Mouse (Mus musculus) telencephalon, adult 2 months (tissue): ENCODE data around the gene Ascc2.
"Not testable (repeated sequence)": the region's sequence is repeated elsewhere in the genome, so short reads cannot be mapped to it uniquely, and the experiment has no call there.

ENCODE experiments used
- DNase-seq: peaks from one replicate; pipeline ENCODE4 v3.0.0-alpha.2; 2011; ENCODE audit warnings: low read depth, low spot score

The Ascc2 gene

DNA sequence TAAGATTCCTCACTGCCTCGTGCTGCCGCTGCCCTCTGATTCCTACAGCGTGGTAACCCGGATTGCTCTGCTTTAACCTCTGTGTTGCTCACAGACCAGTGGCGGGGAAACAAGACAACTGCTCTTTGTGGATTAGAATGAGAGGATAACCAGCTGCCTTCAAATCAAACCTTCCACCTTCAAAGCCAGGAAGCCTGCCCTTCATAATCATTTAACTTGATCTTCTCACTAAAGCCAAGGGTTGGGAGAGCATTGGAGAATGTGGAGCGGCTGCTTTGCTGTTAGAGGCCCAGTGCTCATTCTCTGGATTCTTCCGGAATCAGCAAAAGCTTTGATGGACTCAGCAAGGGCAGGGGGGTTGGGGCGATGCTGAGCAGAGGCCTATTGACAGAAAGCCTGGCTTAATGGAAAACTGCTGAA is 7.7 kb upstream of the Ascc2 start:
- no peak for DNase-seq

DNA sequence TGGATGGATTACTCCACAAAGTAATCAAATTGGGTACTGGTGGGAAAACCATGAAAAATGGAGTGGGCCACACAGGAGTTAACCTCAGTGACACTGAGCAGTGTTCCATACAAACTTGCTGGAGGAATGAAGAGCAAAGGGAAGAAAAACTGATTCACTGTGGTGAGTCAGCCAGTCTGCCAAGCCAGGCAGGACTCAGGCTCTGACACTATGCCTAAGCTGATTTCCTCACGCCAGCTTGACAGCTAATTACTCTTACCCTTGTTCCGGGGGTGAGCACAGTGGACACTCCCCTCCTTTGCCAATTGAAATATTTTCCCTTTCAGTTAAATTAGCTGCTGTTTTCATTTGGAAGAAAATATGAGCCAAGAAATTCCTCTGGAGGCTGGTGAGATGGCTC is 4.1 kb upstream of the Ascc2 start:
- DNase-seq: no peak

DNA sequence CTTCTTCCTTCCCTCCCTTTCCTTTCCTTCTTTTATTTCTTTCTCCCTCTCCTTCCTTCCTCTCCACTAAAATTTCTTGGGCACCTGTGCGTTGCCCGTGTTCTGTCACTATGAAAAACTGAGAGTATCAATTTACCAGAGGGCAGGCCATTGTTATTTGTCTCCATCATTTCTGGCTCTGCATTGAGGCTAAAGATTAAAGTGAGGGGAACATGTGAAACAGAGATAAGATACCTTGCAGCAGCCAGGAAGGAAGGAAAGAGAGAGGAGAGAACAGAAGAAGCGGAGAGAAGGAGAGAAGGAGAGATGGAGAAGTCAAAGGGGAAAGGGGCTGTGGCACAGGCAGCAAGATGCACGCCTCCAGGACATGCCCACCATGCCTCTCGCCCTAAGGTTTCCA is 3.2 kb upstream of the Ascc2 start:
- DNase-seq: no peak

DNA sequence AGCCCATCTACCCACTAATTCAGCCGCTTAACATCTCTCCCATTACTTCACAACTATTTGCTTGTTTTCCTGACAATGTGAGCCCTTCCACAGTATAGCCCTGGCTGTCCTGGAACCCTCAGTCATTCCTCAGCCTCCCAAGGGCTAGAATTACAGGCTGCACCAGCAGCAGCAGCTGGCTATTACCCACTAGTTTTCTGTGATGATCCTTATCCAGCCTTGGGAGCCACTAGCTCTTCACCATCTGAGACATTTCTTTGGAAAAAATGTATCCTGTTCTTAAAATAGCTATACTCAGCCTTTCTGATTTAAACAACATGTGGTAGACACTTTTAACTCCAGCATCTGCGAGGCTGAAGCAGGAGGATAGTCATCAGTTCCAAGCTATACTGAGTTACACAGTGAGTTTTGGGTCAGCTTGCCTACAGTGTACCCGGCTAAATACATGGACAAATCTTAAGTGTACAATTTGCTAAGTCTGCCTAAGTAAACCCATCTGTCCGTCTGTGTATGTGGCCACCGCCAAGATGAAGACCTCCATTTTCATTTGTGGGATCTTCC is 685 bp upstream of the Ascc2 start:
- no peak for DNase-seq

DNA sequence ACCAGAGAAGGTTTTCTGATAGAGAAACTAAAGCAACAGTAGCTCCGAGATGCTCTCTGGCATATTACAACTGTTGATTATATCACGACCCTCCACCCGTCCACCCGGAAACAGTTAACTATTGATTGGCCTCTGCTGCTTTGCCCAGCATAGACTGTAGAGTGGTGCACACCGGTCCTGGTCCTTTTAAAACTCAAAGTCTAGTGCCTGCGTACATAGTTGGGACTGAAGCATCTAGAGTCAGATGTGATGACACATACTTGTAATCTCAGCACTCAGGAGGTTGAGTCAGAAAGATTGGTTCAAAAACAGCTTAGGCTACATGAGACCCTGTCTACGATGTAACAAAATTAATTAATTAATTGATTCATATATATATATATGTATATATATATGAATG is 714 bp downstream of the Ascc2 start:
- DNase-seq: no peak

DNA sequence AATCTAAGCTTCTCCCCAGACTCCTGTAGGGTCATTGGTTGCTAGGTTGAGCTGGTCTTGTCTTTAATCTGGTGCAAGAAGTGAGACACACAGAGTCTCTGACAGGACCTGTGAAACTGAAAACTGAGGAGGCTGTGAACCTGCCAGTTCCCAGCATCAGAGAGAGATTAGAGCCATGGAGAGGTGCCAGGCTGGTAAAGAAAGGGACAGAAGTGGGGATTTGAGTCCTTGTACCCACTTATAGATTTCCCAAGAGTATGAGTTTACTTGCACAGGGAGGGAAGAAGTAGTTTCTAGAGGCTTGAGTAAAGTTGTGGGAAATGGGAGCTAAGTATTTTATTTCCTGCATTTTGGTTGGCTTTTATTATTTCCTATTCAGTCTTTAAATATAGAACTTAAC is 3.6 kb downstream of the Ascc2 start:
- no peak for DNase-seq

- DNase-seq: no peak
Measured at GRCm38 (mm10) chr11:4643722-4644121, 6.2 kb downstream of the Ascc2 start.

- not testable (repeated sequence) for DNase-seq
Measured at GRCm38 (mm10) chr11:4645180-4645579, 7.6 kb downstream of the Ascc2 start.

DNA sequence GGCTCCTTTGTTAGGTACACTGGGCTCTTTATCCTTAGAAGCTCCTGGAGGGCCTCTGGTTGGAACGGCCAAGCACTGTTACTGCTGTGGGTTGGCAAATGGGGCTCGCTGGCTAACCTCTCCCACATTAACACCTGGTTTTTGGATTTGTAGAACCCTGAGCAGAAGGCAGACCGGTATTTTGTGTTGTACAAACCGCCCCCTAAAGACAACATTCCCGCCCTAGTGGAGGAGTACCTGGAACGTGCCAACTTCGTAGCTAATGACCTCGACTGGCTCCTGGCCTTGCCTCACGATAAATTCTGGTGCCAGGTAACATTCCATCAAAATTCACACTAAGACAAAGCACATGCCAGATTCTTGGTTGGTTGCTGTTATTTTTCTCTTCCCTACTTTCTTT is 8.9 kb downstream of the Ascc2 start:
- DNase-seq: no peak

DNA sequence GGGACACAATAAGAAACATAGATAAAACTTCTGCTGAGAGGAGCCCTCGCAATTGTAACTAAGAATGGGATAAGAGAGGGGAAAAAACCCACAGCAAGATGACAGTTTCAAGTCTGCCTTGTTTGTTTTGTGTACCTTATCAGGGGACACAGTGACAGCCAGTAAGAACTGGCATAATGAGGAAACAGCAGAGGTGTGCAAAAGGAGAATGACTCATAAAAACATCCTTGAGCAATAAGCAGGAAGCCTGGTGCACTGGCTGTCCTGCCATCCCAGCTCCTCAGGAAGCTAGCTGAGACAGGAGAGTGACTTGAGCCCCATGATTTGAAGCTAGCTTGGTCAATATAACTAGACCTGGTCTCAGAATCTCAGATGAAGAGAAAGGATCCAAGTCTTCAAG is 22.3 kb downstream of the Ascc2 start:
- no peak for DNase-seq

GRCm38 (mm10) chr11:4660309-4661025 is 22.9 kb downstream of the Ascc2 start:
- no peak for DNase-seq

GRCm38 (mm10) chr11:4661324-4661723 is 23.8 kb downstream of the Ascc2 start:
- no peak for DNase-seq

- no peak for DNase-seq
Measured at GRCm38 (mm10) chr11:4661871-4662495, 24.4 kb downstream of the Ascc2 start.

DNA sequence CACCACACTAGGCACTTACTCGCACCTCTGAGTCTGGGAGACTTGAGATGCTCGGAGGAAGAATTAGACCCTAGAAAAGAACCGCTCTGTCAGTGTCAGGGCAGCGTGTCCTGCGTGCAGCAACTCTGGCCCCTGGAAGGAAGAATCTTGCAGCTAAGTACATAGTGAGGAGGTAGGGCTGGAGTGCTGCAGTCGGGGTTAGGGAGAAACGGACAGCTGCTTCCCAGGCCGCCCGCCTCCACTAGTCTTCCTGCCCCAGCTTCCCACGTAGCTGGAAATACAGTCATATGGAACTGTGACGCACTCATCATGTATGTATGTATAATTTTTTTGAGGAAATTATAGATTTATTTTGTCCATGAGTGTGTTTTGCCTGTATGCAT is 24.9 kb downstream of the Ascc2 start:
- DNase-seq: no peak

DNA sequence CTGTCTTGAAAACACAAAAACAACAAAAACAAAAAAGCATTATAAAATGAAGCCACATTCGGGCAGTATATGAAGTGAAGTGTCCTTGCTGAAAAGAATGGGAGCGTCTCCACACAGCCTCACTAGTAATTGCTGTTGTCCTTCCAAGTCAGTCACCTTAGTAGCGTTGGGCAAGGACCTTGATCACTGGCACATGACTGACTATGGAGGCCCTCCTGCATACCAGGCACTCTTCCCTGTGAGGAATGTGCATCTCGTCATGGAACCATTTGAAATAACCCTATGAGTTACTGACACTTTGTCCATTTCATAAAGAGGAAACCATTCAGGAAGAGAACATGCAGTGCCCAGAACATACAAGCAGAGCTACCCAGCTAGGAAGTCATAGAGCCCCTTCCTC is 34.2 kb downstream of the Ascc2 start:
- DNase-seq: no peak

DNA sequence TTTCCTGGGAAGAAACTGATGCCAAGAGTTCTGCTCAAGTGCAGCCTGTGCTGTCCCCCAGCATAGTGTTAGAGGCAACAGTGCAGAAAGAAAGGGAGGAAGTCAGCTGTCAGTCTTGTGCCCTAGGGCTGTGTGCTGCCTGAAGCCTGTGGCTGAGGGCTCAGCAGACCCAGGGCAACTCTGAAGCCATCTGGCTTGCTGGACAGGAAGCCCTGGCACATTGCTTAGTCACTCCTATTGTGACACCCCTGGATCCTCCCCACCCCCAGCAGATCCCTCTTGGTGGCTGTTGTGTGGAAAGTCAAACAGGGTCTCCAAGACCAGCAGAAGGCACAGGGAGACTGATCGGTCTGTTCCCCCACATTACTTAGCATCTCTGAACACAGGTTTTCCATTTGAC is 37.0 kb downstream of the Ascc2 start:
- no peak for DNase-seq

- no peak for DNase-seq
Measured at GRCm38 (mm10) chr11:4675126-4675562, 37.6 kb downstream of the Ascc2 start.

DNA sequence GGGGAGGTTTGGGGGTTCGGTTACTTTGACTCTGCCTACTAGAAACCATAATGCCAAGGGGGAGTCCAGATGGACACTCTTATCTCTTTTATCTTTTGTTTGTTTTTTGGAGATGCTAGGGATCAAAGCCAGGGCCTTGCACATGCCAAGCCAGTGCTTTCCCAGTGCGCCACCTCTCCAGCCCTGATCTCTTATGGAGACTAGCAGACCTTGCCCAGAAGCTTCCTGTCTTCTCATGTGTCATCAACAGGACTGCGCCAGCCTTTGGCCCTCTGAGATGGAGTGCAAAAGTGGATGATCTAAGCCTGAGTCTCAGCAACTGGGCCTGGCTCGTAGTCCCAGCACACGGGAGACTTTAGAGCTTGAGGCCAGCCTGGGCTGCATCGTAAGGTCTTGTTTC is 38.1 kb downstream of the Ascc2 start:
- no peak for DNase-seq

DNA sequence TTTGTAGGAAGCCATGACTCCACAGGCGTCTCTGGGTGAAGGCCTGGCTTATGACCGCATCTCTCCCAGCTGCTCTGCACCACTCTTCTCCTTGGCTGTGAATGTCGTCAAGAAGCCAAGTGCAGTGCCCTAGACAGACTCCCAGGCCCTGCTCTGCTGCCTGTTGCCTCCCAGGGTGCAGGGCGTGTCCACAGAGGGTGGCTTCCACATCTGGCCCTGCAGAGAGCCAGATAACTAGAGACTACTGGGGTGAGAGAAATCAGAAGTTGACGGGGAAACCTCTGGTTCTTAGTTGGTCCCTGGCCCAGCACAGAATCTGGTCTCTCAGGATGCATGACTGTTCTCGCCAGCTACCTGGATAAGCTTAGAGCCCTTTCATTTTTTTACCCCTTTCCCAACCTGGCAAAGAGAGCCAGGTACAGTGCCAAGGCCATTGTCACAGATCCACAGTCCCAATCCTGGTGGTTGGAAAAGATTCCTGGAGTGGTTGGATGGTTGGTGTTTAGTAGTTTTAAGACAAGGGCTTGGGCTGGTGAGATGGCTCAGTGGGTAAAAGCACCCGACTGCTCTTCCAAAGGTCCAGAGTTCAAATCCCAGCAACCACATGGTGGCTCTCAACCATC is 39.8 kb downstream of the Ascc2 start:
- DNase-seq: no peak

- peak; percentile 79 for DNase-seq
Measured at GRCm38 (mm10) chr11:4678700-4679440, 41.3 kb downstream of the Ascc2 start.

DNA sequence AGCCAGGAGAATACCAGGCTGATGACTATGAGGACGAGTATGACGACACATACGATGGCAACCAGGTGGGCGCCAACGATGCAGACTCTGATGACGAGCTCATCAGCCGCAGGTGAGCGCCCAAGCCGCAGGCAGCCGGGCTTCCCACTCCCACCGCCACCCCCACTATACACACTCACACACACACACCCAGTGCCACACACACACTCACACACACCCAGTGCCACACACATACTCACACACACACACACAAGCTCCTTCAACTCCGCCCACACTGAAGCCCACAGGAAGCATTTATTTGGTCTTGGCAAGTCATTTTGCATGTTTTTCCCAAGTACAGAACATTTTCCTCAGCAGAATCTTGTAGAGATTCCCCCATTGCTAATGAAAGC is 41.9 kb downstream of the Ascc2 start:
- DNase-seq: peak; percentile 59

GRCm38 (mm10) chr11:4680126-4680525 is 42.6 kb downstream of the Ascc2 start:
- DNase-seq: no peak
